Mouse (Mus musculus): Measurements from ENCODE around the gene Jakmip3.

- TF ChIP-seq MAFK (IDR thresholded peaks at IDR 0.05; ENCODE audit: insufficient read depth, low read depth, low read length) (no peak), HCFC1 (IDR thresholded peaks at IDR 0.05; ENCODE audit: borderline replicate concordance, insufficient read depth, low read length) (no peak), ZNF384 (IDR thresholded peaks at IDR 0.05; ENCODE audit: low read depth, low read length) (no peak), ZC3H11A (IDR thresholded peaks at IDR 0.05; ENCODE audit: borderline replicate concordance, low read depth, low read length) (no peak)
Measured at GRCm38 (mm10) chr7:139079141-139079540, 138.6 kb downstream of the Jakmip3 start.
